Mouse (Mus musculus): ENCODE measurements around the gene Rpl10.

The Rpl10 gene

DNA sequence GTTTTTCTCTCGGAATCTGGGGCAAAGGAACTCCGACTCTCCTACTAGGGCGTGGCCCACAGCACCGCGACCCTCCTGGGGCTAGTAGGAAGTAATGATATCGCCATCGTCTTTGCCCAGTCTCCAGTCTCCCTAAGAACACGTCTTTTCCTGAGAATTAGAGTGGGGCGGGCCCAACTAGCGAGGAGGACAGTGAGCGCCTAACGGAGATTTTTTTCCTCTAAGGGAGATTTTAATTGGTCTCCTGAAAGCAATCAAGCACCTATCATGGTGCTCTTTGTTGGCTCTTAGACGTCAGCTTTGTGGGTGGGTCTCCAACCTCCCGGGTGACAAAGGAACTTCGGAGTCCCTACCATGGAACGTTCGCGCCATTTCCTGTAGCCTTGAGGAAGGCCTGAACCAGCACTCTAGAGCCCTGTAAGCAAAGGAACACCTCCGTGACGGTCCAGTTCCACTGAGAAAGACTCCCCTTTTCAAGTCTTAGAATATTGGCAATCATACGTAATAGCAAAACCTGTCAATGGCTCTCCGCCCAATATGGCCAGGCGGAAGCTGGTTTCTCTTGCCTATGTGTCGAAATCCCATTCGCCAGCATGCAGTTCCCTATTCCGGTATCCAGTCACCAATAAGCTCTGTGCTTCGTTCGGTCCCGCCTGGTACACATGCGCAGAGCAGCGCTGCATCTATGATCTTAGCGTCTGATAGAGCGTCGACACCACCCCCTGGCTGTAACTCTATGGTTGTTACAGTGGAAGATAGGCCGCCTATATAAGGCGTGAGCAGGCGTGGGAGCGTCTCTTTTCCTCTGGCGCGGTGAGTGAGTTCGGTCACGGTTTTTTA, at the start of gene Rpl10:
TSS of gene Rpl10 (plus strand) at position 751 of the 840 bp plus-strand sequence.
- peak; percentile 86 for DNase-seq

- DNase-seq: no peak
Observed at GRCm38 (mm10) chrX:74230038-74230437, 40.6 kb upstream of the Rpl10 start.

- DNase-seq: no peak
Observed at GRCm38 (mm10) chrX:74233196-74233595, 37.4 kb upstream of the Rpl10 start.

- DNase-seq: no peak
Observed at GRCm38 (mm10) chrX:74240332-74240731, 30.3 kb upstream of the Rpl10 start.

DNA sequence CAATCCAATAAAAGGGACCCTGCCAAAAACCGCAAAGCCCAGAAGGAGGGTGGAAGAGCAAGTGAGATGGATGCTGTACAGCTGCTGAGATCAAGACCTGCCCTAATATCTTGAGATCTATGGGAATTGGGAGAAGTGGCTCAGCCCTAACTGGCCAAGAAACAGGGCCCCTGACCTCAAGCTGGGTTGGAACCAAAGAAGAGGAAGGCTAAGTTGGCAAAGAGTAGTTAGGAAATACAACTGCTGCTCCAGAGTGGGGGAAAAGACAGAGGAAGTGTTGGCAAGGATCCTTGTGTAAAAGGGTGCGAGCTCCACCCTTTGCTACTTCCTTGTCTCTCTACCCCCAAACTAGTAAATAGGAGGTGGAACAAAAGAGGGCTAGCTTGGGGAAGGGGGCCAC, 27.2 kb upstream of the Rpl10 start:
- DNase-seq: no peak

- no peak for DNase-seq
Observed at GRCm38 (mm10) chrX:74243807-74244206, 26.8 kb upstream of the Rpl10 start.

GRCm38 (mm10) chrX:74244614-74245083, 26.0 kb upstream of the Rpl10 start:
- no peak for DNase-seq

- DNase-seq: no peak
Observed at GRCm38 (mm10) chrX:74245107-74245506, 25.5 kb upstream of the Rpl10 start.

DNA sequence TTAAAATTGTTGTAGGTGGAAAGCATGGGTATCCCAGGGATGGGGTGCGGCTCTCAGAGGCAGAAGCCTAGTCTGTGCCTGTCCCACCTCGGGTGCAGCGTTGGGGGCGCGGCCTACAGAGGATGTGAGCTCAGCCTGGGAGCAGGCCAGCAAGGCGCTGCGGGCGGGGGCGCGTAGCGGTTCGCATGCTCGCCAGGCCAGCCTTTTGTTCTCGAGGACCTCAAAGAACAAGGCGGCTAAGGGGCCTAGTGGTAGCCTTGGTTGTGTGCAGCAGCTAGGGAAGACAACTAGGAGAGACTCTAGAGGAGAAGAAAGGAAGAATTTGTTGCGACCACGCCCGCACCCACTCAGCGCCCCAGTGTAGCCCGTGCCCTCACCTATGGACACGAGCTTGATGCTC, 24.9 kb upstream of the Rpl10 start:
- DNase-seq: peak; percentile 71 to 79

DNA sequence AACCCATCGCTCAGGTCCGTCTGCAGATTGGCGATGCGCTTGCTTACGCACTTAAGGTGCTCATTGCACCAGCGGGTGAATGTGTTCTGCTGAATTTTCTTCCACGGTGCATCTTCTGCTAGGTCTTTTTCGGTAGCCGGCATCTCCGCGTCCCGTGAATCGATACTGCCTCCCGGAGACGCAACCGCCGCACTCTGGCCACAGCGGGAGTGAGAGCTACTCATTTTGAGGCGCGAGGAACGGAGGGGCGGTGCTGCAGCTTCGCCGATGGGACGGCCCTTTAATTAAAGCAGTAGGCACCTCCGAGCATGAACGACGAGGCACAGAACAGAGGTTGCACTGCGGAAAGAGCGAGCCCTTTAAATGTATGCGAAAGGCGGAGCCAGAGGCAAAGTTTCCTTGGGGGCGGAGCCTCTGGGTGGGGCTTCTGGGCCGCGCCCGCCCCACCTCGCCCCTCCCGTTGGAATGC, 24.4 kb upstream of the Rpl10 start:
- DNase-seq: peak; percentile 79 to 81

- DNase-seq: no peak
Observed at GRCm38 (mm10) chrX:74246693-74247092, 23.9 kb upstream of the Rpl10 start.

DNA sequence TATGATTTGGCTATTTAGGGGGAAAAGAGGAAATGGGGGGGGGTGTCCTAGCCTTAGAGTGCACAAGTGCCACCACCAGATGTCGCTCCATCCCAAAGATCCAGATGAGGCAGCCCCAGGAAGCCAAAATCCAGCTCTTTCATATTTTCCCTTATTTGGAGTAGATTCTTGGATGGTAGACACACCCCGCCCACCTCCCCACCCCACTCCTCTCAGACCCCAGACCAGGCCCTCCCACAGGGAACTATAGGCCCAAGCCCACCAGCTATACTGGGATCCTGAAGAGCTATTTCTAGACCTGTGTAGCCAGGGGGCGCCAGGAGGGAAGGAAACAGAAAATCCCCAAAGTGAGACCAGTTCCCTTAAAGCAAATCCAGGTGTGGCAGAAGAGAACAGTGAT, 22.0 kb upstream of the Rpl10 start:
- DNase-seq: peak; percentile 57 to 65

- peak; percentile 72 to 80 for DNase-seq
Observed at GRCm38 (mm10) chrX:74249615-74250014, 21.0 kb upstream of the Rpl10 start, which contains the start of gene Flna. Flna (minus strand) TSS chrX:74249820.

- DNase-seq: peak; percentile 83 to 86
Observed at GRCm38 (mm10) chrX:74254153-74254887, 16.3 kb upstream of the Rpl10 start, which contains the start of gene Emd. Emd (plus strand) TSS chrX:74254687.

DNA sequence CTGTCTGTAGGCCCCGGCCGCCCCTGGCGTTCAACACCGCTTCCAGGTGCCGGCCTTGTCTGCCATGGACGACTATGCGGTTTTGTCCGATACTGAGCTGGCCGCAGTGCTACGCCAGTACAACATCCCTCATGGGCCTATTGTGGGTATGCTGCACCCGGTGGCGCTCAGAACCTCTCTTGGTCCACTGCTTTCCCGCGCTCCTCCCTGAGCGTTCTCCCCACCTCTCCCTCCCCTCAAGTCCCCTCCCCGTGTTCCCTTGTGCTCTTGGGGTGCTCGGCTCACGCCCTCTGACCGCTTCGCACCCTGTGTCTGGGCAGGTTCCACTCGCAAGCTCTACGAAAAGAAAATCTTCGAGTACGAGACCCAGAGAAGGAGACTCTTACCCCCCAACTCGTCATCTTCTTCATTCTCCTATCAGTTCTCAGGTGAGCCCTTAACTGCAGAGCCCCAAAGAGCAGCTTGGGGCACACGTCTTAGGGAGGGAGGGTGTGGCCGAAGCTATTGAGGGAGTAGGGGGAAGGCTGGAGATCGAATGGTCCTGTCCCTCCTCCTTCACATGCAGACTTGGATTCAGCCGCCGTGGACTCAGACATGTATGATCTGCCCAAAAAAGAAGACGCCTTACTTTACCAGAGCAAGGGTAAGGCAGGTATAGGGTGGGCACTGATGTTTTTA, 15.6 kb upstream of the Rpl10 start:
- DNase-seq: no peak

DNA sequence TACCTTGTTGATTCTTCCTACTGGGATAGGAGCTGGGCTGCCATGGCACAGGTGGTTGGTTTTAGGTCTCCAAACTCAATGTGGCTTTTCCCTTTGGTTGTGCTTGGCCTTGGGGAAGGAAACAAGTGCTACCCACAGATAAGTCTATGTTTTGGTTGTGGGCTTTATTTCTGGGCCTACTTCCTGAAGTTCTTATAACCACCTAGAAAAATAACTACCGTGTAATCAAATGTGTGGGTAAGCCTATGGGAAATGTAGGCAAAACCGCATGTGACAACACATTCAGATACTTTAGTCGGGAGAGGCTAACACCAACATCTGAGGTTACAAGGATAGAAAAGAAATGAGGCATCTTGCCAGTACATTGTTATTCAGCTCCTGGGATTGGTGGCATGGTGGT, 12.9 kb upstream of the Rpl10 start:
- no peak for DNase-seq

DNA sequence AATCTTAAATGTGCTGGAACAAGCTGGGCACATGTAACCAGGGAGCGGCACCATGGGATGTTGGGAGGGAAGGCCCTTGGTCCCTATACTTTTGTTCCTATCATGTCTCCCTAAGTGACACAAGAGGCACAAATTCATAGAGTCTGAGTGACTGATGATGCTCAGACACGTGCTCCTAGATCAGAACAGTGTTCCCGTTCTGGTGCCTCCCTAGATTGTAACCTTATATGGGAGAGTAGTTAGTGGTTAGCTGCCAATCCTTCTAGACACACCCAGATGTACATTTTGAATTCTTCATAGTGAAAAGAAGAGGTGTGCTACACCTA, 913 bp upstream of the Rpl10 start:
- no peak for DNase-seq

DNA sequence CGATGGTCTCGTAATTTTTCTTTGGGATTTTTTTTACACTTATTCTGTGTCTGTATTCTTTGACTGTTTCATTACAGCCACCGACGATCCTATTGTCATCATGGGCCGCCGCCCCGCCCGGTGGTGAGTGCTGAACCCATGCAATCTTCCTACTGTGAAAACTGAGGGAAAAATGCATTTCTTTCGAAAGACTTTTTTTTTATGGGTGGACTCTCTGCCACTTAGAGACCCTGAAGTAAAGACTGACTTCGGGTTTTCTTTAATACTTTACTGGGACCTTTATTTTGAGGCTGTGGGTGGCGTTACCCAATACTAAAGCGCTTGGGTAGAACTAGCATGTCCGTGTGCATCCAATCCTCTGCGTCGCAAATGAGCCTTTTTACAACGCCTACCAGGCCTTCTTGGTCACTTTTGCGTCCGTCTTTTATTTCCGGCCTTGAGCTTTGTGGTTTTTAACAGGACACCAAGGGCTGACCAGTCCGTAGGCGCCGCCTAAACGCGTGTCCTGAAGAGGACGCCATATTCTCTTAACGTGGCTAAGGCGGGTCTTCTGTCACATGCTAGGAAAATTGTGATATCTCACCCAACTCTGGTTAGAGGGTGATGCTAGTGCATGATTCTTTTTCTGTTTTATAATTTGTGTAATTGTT, 415 bp downstream of the Rpl10 start:
- DNase-seq: peak in 1 of 2 experiments; percentile 27

DNA sequence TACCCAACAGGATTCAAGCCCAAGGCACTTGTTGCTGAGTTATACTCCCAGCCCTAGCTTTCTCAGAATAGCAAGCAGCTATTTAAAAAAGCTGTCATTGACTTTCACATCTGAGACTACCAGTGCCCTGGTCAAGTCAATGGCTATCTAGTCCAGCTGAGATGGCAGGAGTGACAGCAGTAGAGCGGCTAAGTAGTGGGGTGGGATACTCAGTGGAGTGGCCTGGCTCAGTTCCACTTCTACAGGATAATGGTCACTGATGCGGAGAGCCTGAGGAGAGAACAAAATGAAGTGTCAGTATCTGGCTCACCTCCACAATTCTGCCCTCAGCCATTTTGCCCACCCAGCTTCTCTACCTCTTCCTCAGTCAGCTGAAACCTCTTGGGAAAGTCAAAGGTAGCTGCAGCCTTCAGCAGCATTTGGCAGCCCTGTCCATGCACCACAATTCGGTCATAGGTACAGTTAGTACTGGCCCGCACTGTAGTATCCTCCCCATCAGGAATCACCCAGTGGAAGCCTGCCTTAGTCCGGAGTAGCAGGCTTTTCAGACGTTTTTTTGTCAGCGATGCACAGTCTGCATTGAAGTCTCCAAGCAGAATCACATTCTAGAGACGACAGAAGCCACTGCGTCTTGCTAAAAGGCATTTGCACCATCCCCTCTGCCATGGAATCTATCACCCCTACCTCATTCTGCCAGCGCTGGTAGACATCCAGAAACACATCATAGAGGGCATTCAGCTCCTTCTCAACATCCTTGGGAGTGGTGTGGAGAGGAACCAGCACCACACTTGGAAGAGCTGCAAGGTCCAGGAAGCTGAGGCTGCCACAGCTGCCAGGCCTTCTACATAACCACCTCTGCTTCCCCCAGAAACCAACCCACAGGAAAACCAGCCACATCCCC, 3.1 kb downstream of the Rpl10 start:
- no peak for DNase-seq

DNA sequence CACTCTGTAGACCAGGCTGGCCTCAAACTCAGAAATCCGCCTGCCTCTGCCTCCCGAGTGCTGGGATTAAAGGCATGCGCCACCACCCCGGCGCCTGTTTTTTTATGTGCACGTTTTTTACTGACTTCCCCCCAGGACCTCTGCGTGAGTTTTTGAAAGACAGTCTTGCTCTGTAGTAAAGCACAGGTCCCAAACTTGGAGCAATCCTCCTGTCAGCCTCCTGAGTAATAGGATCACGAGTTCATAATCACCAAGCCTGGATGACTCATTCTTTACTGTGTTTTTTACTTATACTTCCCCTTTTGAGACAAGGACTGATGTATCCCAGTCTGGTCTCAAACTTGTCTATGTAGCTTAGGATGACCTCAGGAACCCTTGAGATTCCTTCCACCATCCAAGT, 7.3 kb downstream of the Rpl10 start:
- no peak for DNase-seq

DNA sequence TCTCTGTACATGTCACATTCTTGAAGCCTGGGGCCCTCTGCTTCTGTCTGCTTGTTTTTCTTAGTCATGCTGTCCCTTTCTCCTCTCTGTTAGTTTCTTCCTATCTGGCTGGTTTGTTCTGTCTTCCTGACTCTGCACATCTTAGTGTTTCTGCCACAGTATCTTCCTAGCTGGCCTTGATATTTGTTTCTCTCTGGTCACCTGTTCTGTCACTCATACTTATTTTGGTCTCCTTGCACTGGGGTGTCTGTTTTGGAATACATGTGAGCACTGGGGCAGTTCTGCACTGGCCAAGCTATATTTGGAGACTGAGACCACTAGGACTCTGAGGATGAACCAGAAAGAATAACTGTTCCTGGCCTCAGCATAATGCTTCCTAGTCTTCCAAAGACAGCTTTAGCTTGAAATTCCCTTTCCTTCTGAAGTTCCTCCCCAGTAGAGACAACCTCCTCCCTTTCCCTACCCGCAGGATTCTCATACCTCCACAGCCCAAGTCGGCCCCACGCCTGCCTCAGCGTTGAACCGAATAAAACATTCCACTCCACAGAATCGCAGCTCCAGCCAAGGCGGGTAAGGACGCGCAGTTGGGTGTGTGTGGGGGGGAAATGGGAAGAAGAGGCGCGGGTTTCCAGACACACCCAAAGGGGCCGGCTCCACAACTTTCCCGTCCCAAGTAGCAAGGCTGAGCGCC, 10.6 kb downstream of the Rpl10 start:
- DNase-seq: no peak
